ENCODE assay signal across 11 mouse cellular contexts in the genomic region with DNA sequence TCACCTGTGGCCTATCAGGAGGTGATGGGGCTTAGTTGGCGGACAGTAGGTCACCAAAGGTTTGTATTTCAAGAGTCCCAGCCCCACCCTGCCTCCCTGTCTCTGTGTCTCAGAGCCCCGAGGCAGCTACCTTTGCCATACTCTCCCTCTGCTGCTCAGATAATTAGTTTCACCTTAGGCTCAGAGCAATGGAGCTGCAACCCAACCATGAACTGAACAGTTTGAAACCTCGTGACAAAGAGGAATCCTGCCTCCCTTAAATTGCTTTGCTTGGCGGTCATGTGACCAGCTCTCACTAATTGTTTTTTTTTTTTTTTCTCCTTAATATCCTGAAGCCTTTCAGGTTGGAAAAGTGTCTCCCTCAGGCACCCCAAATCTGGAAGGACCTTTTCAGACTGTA. TPM values are rescaled to one million over a fixed set of nuclear protein-coding genes. Genes with fewer than 3 reads are reported as not detected.
DNase-seq lines count a peak whose midpoint lies in the region; ATAC-seq and TF ChIP-seq lines count a peak whose summit lies in the region.
"Had no signal": no experiment of that assay in that cellular context is flagged by ENCODE, and none has a peak within 500 bp of the region (broad histone marks: within the 10 kb centered on the region; RNA-seq: fewer than 3 reads in every experiment).

No protein-coding gene starts in this region.

- TF ChIP-seq CTCF in lung, embryonic 14.5 days (IDR thresholded peaks at IDR 0.05; ENCODE audit: low read depth): no peak

- peaks cover 13% of the 10 kb centered on the region for H3K4me1 ChIP-seq in heart, embryonic 16.5 days (ENCODE audit: control insufficient read depth, insufficient read depth, low read length)
- peaks cover 8% of the 10 kb centered on the region; the same call in 1 of the 2 replicates for H3K4me1 ChIP-seq in heart, embryonic 11.5 days (ENCODE audit: control insufficient read depth, insufficient read depth, low read length)
- H3K4me1 ChIP-seq in lung, embryonic 14.5 days (ENCODE audit: insufficient read depth): no peaks in the 10 kb centered on the region

- WGBS in heart, embryonic 16.5 days: 69% methylated on average over 4 of the region's 4 CpGs
- WGBS in heart, embryonic 11.5 days (ENCODE audit: insufficient replicate concordance): 72% methylated on average over 4 of the region's 4 CpGs
- 56% methylated on average over 4 of the region's 4 CpGs for WGBS in lung, embryonic 14.5 days

- peak overlapping the region; percentile 81 for H3K27ac ChIP-seq in heart, embryonic 16.5 days (ENCODE audit: low read length)
- no peak overlapping the region for H3K27ac ChIP-seq in heart, embryonic 11.5 days (ENCODE audit: low read depth, low read length)
- no peak overlapping the region; the same call in 1 of the 2 replicates for H3K27ac ChIP-seq in lung, embryonic 14.5 days (ENCODE audit: low read depth)
- H3K27ac ChIP-seq: liver, embryonic 14.5 days; macrophage had no signal

- H3K4me3 ChIP-seq in heart, embryonic 16.5 days (ENCODE audit: low read length): no peak overlapping the region
- no peak overlapping the region for H3K4me3 ChIP-seq in heart, embryonic 11.5 days (ENCODE audit: low read depth, low read length)
- H3K4me3 ChIP-seq in lung, embryonic 14.5 days (ENCODE audit: low read depth, low read length): no peak overlapping the region

- H3K36me3 ChIP-seq in heart, embryonic 16.5 days (ENCODE audit: control insufficient read depth, insufficient read depth): no peaks in the 10 kb centered on the region
- no peaks in the 10 kb centered on the region for H3K36me3 ChIP-seq in heart, embryonic 11.5 days (ENCODE audit: control insufficient read depth, insufficient read depth, low read length)
- H3K36me3 ChIP-seq in lung, embryonic 14.5 days (ENCODE audit: insufficient read depth): no peaks in the 10 kb centered on the region

- ATAC-seq in heart, embryonic 16.5 days (replicated peaks; ENCODE audit: extremely low read depth, insufficient read depth, low FRiP score): no peak
- no peak for ATAC-seq in heart, embryonic 11.5 days (replicated peaks; ENCODE audit: insufficient number of reproducible peaks, low FRiP score, low TSS enrichment)
- peak; percentile 19; the same call in 1 of the 2 replicates for ATAC-seq in lung, embryonic 14.5 days (ENCODE audit: insufficient read depth)
- ATAC-seq: CD4-positive, CD25-positive, alpha-beta regulatory T cell, adult 4 months; Patski had no signal

- no peak overlapping the region; the same call in 1 of the 2 replicates for H3K9ac ChIP-seq in heart, embryonic 16.5 days (ENCODE audit: low read length)
- H3K9ac ChIP-seq in heart, embryonic 11.5 days (ENCODE audit: low read depth, low read length): no peak overlapping the region
- no peak overlapping the region for H3K9ac ChIP-seq in lung, embryonic 14.5 days
- H3K9ac ChIP-seq: liver, embryonic 14.5 days had no signal

- no peaks in the 10 kb centered on the region for H3K9me3 ChIP-seq in heart, embryonic 16.5 days (replicated peaks; ENCODE audit: control insufficient read depth, low read length)
- no peaks in the 10 kb centered on the region for H3K9me3 ChIP-seq in heart, embryonic 11.5 days (replicated peaks; ENCODE audit: control insufficient read depth, low read length)
- no peaks in the 10 kb centered on the region for H3K9me3 ChIP-seq in lung, embryonic 14.5 days (ENCODE audit: low read depth, low read length)

- no peaks in the 10 kb centered on the region for H3K27me3 ChIP-seq in heart, embryonic 16.5 days (ENCODE audit: control insufficient read depth, insufficient read depth, low read length)
- no peaks in the 10 kb centered on the region for H3K27me3 ChIP-seq in heart, embryonic 11.5 days (ENCODE audit: control insufficient read depth, insufficient read depth, low read length)
- H3K27me3 ChIP-seq in lung, embryonic 14.5 days (ENCODE audit: insufficient read depth, low read length): no peaks in the 10 kb centered on the region
- H3K27me3 ChIP-seq: Patski had no signal

- H3K4me2 ChIP-seq in heart, embryonic 16.5 days (ENCODE audit: low read depth, low read length): peak overlapping the region; percentile 55
- no peak overlapping the region for H3K4me2 ChIP-seq in heart, embryonic 11.5 days
- no peak overlapping the region; the same call in 1 of the 2 replicates for H3K4me2 ChIP-seq in lung, embryonic 14.5 days

- DNase-seq in lung, embryonic 14.5 days: no peak
- DNase-seq in lung, postnatal 10 days: no peak
- peak; percentile 19 for DNase-seq in adipocyte (ENCODE audit: low spot score)
- peak; percentile 56 to 75 for DNase-seq in kidney, postnatal 36 days
- no peak for DNase-seq in cerebellum, adult 9-11 months

RNA-seq across cellular contexts. Expression of gene Ppp2r3a, which starts 9.8 kb away (rescaled TPM):
- 88.0 and 92.6 TPM in 2 replicates for polyA plus RNA-seq in heart, embryonic 16.5 days (2015; fragmentation: Nextera tagmentation; extraction: Ambion mirVana)
- polyA plus RNA-seq in heart, embryonic 11.5 days (2014; fragmentation: Nextera tagmentation; extraction: Ambion mirVana): 71.3 and 82.3 TPM in 2 replicates
- polyA plus RNA-seq in lung, embryonic 14.5 days (2014; fragmentation: Nextera tagmentation; extraction: Ambion mirVana): 14.2 and 14.4 TPM in 2 replicates

Comparison
In these comparisons a context has a peak if more than half of its experiments do, and no peak if none do; other contexts are left out.
1. DNase-seq: peak in adipocyte (single experiment) and kidney, postnatal 36 days (2 of 2); none in lung, embryonic 14.5 days (single experiment), lung, postnatal 10 days (single experiment) and cerebellum, adult 9-11 months (single experiment).